Mouse (Mus musculus): ENCODE measurements at regions not wholly inside any gene's neighbourhood (a gene's known extent, or its start where the extent isn't known, plus 50 kb on each side); places are given as distances from the start of the nearest gene placed in this dataset.

DNA sequence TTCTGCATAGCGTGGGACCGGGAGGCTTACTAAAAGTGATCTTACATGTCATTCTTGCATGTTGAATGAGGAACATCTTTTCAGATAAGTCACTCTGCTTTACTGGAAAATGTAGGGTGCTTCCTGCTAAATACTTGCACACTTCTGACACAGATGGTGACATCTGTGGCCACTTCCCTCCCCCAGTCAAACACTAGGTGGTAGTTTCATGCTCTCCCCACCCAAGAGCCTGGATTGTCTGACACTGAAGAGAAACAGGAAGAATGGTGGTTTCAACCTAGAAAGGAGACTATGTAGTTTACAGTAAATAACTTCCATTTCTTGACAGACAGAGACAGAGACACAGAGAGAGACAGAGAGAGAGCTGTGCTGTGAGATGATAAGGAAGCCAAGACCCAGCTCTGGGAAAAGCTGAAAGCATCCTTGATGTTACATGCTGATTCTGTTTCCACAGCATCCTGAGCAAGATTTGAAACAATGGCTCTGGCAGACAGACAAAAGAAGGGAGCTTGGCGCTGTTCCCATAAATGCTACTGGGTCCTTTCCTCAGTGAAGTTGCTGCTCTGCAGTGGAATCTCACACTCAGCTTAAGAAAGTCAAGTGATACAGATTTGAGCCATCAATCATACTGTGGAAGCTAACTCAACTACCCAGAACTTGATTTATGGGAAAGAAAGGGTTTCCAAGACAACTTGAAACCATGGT lies 61.9 kb upstream of the Picalm start:
- TF ChIP-seq POLR2A (IDR thresholded peaks at IDR 0.05; ENCODE audit: low read depth, low read length) (no peak), CTCF (conservative IDR thresholded peaks at IDR 0.05; ENCODE audit: insufficient read depth, insufficient read length, low read depth, low read length) (no peak)
